Mouse (Mus musculus) ES-E14 (cell line): ENCODE data around the gene Dlgap1. TPM values are rescaled to one million over a fixed set of nuclear protein-coding genes. Genes with fewer than 3 reads are reported as not detected.

Source experiments
- DNase-seq: peaks from one replicate; pipeline ENCODE4 v3.0.0-alpha.2; 2013; ENCODE audit warnings: low read depth, low spot score
- H3K27ac ChIP-seq: 2 replicates; pipeline ENCODE4 v1.5.1; 2012; ENCODE audit warnings: low read depth, mild to moderate bottlenecking, low read length, moderate library complexity, mixed read lengths; ENCODE audit not compliant: poor library complexity, insufficient read depth, severe bottlenecking
- H3K36me3 ChIP-seq: 2 replicates; pipeline ENCODE4 v1.6.1; 2012; ENCODE audit warnings: mild to moderate bottlenecking, low read length, moderate library complexity, mixed read lengths; ENCODE audit not compliant: control insufficient read depth, poor library complexity, insufficient read depth, severe bottlenecking
- H3K4me1 ChIP-seq, 2 experiments: fragments of 150-350 bp in 1 of 2; sonication (generic) in 1 of 2; 2 replicates each; pipeline ENCODE4 v1.6.1; 2012; ENCODE audit warnings: low read length in 2 of 2, mild to moderate bottlenecking in 1 of 2, mixed read lengths in 1 of 2; ENCODE audit not compliant: control insufficient read depth in 2 of 2, insufficient read depth in 2 of 2, poor library complexity in 1 of 2
- H3K4me3 ChIP-seq, 2 experiments: fragments of 150-350 bp in 1 of 2; sonication (generic) in 1 of 2; 2 replicates each; pipeline ENCODE4 v1.5.1; 2012; ENCODE audit warnings: low read length in 2 of 2, low read depth in 1 of 2, mild to moderate bottlenecking in 1 of 2, mixed read lengths in 1 of 2; ENCODE audit not compliant: insufficient read depth in 1 of 2, poor library complexity in 1 of 2, severe bottlenecking in 1 of 2
- H3K9ac ChIP-seq: 2 replicates; pipeline ENCODE4 v1.6.1; 2012; ENCODE audit warnings: low read depth, mild to moderate bottlenecking, low read length, mixed read lengths; ENCODE audit not compliant: poor library complexity, insufficient read depth, severe bottlenecking
- H3K9me3 ChIP-seq: fragments of 150-350 bp; sonication (generic); 2 replicates; pipeline ENCODE4 v1.6.1; 2012; ENCODE audit warnings: low read depth, mild to moderate bottlenecking, low read length; ENCODE audit not compliant: control insufficient read depth, insufficient read depth
- CHD2 ChIP-seq: IDR thresholded peaks from 2 replicates; pipeline ENCODE4 v1.6.1; 2014; ENCODE audit warnings: mild to moderate bottlenecking, low read depth, low read length, inconsistent platforms
- HCFC1 ChIP-seq: IDR thresholded peaks from 2 replicates; pipeline ENCODE4 v1.6.1; 2012; ENCODE audit warnings: low read length, inconsistent platforms, borderline replicate concordance; ENCODE audit not compliant: insufficient read depth
- MAFK ChIP-seq: IDR thresholded peaks from 2 replicates; pipeline ENCODE4 v1.6.1; 2014; ENCODE audit warnings: mild to moderate bottlenecking, low read depth, low read length, inconsistent platforms; ENCODE audit not compliant: insufficient read depth
- ZC3H11A ChIP-seq: IDR thresholded peaks from 2 replicates; pipeline ENCODE4 v1.6.1; 2012; ENCODE audit warnings: low read depth, mild to moderate bottlenecking, inconsistent platforms, low read length, borderline replicate concordance
- ZNF384 ChIP-seq: IDR thresholded peaks from 2 replicates; pipeline ENCODE4 v1.6.1; 2012; ENCODE audit warnings: low read depth, low read length, inconsistent platforms
- in situ Hi-C, 2 experiments: fragments of 600-800 bp; cut with MboI; formaldehyde crosslinking; loops; one replicate each; pipeline ENCODE4 v1.15.1; 2025; ENCODE audit warnings: low sequenced_read_pairs in 2 of 2, inconsistent platforms in 1 of 2; ENCODE audit not compliant: unreplicated experiment in 2 of 2
- total RNA-seq: library from RNA; depleted of rRNA; stranded (reverse); fragments of 300-350 nt; gene quantifications from 2 replicates; pipeline ENCODE4 v1.2.3, GENCODE M21; 2012; rRNA removed

Gene Dlgap1
- total RNA-seq: 0.90 and 0.94 TPM in 2 replicates

DNA sequence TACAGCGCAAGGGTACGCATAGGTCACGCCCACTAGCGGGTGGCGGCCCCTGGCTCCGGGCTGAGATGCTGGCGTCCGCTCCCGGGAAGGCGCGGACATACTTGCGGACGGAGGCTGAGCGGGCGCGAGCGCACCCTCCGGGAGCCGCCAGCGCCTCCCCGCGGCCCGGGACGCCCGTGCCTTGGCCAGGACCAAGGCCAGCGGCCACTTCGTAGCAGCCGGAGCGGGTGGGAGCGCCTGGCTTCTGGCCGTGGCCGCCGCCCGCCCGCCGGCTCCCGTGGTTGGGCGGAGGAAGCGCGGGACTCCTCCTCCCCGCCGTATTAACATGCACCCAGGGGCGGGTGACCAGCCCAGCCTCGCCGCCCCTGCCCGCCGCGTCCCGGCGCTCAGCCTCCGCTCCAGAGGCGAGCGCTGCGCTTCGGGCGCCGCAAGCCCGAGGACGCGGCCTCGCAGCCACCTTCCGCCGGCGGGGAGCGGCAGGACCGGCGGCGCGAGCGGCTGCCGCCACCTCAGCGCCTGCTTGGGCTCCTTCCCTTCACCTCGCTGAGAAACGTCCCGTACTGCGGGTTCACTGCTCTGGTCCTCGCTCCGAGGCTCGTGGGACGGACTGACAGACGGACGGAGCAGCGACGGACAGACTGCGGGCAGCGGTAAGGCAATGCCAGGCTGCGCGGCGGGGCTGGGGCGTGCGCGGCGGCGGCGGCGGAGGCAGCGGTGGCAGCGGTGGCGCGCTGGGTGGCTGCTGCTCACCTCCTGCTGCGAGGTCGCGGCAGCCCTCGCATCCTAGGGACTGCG is at the start of gene Dlgap1:
Dlgap1 (plus strand) TSS at position 53 of the 795 bp plus-strand sequence.
- H3K4me1 ChIP-seq: peaks cover 0 to 3% of the 10 kb centered on the region in 2 experiments; a peak in 1 of 4 replicates
- no peak within 1 kb of the TSS for H3K27ac ChIP-seq
- H3K4me3 ChIP-seq: peak within 1 kb of the TSS; percentile 65 to 71
- H3K9me3 ChIP-seq: no peaks in the 10 kb centered on the region
- peak; percentile 45 for DNase-seq
- H3K9ac ChIP-seq: peak within 1 kb of the TSS; percentile 15; the same call in 1 of the 2 replicates
- in situ Hi-C loops: no loop called here
- H3K36me3 ChIP-seq: no peaks in the 10 kb centered on the region
- TF ChIP-seq ZC3H11A (no peak), ZNF384 (no peak), HCFC1 (no peak), MAFK (no peak), CHD2 (no peak)

DNA sequence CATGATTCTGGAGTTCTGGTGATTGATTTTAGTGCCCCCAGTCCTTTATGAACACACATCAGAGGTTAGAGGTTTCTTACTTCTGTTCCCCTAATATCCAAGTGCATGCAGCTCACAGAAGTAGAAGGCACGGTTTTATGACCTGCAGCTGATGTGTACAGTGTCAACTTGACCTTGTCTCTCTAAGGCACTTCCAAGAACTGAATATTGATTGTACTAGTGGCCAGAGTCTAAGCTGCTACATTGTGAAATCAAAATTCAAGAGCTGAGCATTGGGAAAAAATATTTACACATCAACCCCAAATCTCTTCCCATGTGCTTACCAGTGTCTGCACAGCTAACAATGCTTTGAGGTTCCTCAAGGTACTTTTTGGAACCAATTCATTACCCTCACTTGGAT is 13.9 kb upstream of the Dlgap1 start:
- DNase-seq: no peak
- H3K36me3 ChIP-seq: no peaks in the 10 kb centered on the region
- TF ChIP-seq CHD2 (no peak), HCFC1 (no peak), ZNF384 (no peak), ZC3H11A (no peak), MAFK (no peak)
- H3K27ac ChIP-seq: no peak overlapping the region
- H3K4me3 ChIP-seq: no peak overlapping the region
- no peaks in the 10 kb centered on the region for H3K9me3 ChIP-seq
- H3K4me1 ChIP-seq: no peaks in the 10 kb centered on the region
- H3K9ac ChIP-seq: no peak overlapping the region
- in situ Hi-C loops: no loop called here

DNA sequence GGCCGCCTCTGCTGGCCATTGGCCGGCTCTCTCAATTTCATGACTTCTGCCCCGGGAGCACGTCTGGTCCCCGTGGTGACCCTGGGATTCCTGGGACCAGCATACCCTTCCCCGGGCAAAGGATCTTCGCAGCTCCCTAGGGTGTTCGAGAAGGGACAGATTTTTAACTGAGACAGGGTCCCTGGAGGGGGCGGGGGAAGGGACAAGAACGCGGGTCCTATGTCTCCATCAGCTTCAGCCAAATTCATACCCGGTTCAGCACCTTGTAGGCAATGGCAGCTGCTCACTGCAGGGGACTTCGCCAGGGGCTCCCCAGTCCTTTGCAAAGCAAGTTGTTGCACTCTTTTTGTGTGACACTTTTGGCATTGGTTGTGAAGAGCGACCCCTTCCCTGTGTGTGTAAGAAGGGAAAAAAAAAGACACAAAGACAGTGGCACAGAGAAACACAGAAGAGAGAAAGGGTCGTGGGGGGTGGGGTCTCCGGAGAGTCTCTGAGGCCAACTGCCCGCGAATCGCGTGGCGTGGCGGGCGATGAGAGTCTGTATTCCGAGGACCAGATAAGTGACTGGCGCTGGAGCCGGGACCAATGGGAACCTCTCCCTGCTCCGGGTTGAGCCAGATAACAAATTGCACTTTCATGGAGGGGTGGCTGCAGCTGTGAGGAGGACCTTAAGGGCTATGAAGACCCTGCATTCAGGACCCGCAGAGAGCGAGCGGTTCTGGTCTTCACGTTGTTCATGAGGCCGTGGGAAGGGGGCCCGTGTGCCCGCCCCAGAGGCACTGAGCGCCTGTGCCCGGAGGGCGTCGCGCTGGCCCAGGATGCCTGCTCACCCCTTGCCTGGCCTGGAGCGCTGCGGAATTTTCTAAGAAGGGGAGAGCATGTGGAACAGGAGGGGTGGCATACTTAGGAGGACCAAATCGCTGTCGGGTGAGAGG is 1.2 kb downstream of the Dlgap1 start:
- Histone ChIP-seq H3K9me3 (no peaks in the 10 kb centered on the region), H3K36me3 (no peaks in the 10 kb centered on the region), H3K27ac (no peak overlapping the region), H3K9ac (no peak overlapping the region; the same call in 1 of the 2 replicates), H3K4me3 (peak overlapping the region; percentile 65 to 71), H3K4me1 (peaks cover 0 to 3% of the 10 kb centered on the region in 2 experiments; a peak in 1 of 4 replicates)
- in situ Hi-C loops: no loop called here
- TF ChIP-seq MAFK (no peak), ZC3H11A (no peak), HCFC1 (no peak), ZNF384 (no peak), CHD2 (no peak)
- no peak for DNase-seq

DNA sequence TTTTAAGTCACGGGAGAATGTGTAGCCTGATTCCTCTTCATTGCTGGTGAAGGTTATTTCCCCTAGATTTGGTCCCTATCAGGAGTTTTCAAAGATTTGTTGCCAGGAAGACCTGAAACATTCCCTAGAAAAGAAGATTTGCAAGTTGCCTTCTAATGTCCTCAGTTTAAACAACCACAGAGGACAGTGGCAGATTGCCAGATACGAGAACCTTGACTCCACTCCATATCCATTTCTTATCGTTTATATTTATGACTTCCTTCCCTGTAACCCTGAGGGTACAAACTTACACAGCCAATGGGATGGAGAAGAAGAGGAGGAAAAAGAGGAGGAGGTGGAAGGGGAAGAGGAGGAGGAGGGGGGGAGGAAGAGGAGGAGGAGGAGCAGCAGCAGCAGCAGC is 4.2 kb downstream of the Dlgap1 start:
- Histone ChIP-seq H3K9ac (no peak overlapping the region), H3K4me1 (peaks cover 0 to 3% of the 10 kb centered on the region in 2 experiments; a peak in 1 of 4 replicates), H3K36me3 (no peaks in the 10 kb centered on the region), H3K4me3 (no peak overlapping the region), H3K9me3 (no peaks in the 10 kb centered on the region), H3K27ac (no peak overlapping the region)
- no peak for DNase-seq
- TF ChIP-seq MAFK (no peak), CHD2 (no peak), ZNF384 (no peak), HCFC1 (no peak), ZC3H11A (no peak)
- in situ Hi-C loops: no loop called here
